Mouse (Mus musculus): Measurements from ENCODE around the gene Gnb1l. TPM values are rescaled to one million over a fixed set of nuclear protein-coding genes. Genes with fewer than 3 reads are reported as not detected.

The Gnb1l gene
- polyA plus RNA-seq, 1 experiment from 2014 or later = 16.8 TPM

GRCm38 (mm10) chr16:18585676-18586075 is 87.2 kb downstream of the Gnb1l start:
- Histone ChIP-seq H3K9me3 (no peaks in the 10 kb centered on the region), H3K27ac (peak overlapping the region; percentile 81), H3K4me1 (replicated peaks) (peaks cover 89% of the 10 kb centered on the region), H3K36me3 (no peaks in the 10 kb centered on the region), H3K27me3 (ENCODE audit: insufficient read depth, poor library complexity, severe bottlenecking) (peaks cover 100% of the 10 kb centered on the region), H3K4me3 (peak overlapping the region; percentile 58)
- WGBS = 2% methylated on average over 10 of the region's 10 CpGs
- DNase-seq (ENCODE audit: low spot score) = peak; percentile 61

GRCm38 (mm10) chr16:18586076-18586905 is 87.8 kb downstream of the Gnb1l start:
- no peaks in the 10 kb centered on the region for H3K9me3 ChIP-seq
- WGBS = under 1% methylated on average over 83 of the region's 83 CpGs
- H3K27me3 ChIP-seq (ENCODE audit: insufficient read depth, poor library complexity, severe bottlenecking) = peaks cover 100% of the 10 kb centered on the region
- peak; percentile 67 for DNase-seq (ENCODE audit: low spot score)
- H3K27ac ChIP-seq = peak overlapping the region; percentile 81
- H3K36me3 ChIP-seq = no peaks in the 10 kb centered on the region
- H3K4me3 ChIP-seq = peak overlapping the region; percentile 58
- H3K4me1 ChIP-seq (replicated peaks) = peaks cover 89% of the 10 kb centered on the region

- H3K36me3 ChIP-seq = no peaks in the 10 kb centered on the region
- peaks cover 89% of the 10 kb centered on the region for H3K4me1 ChIP-seq (replicated peaks)
- peak overlapping the region; percentile 81 for H3K27ac ChIP-seq
- H3K27me3 ChIP-seq (ENCODE audit: insufficient read depth, poor library complexity, severe bottlenecking) = peaks cover 100% of the 10 kb centered on the region
- H3K9me3 ChIP-seq = no peaks in the 10 kb centered on the region
- under 1% methylated on average over 51 of the region's 62 CpGs for WGBS
- peak overlapping the region; percentile 58 for H3K4me3 ChIP-seq
- DNase-seq (ENCODE audit: low spot score) = no peak
These were observed 88.5 kb downstream of the Gnb1l start for GRCm38 (mm10) chr16:18586906-18587546.

DNA sequence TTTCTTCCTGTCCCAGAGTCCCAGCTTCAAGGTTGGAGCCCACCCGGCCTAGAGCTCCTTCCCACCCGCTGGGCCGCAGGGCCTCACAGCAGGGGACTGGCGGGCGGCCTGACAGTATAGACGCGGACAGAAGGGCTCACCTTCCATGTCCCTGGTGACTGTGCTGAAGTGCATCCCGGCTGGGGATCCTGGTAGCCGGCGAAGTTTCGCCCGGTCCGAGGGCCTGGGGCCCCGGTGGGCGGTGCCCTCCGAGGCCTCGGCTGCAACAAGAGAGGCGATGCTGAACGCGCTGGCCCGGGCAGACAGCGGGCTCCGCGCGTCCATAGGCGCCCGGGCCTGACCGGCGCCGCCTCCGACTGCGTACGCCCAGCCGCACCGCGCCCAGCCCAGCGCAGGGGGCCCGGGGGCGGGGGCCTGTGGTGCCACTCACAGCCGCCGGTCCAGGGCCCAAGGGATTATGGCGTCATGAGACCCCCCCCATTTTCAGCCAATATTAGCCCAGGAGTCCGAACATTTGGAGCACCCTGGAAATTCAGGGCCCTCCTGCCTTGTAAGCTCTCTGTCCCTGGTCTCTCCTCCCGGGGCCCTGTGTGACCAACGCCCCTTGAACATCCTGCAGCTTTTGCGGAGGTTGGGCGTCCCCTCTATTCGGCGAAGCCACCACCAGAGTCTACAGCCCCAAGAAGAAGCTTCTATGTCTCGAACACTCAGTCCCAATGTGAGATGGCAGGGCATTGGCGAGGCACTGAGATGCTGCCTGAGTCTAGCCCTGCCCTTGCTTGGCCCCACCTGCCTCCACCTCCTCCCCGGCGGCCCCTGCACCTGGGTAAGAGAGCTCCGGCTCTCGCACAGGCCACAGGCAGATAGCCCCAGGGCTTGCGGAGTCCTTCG is 89.6 kb downstream of the Gnb1l start:
- Histone ChIP-seq H3K27me3 (ENCODE audit: insufficient read depth, poor library complexity, severe bottlenecking) (peaks cover 99% of the 10 kb centered on the region), H3K4me1 (replicated peaks) (peaks cover 79% of the 10 kb centered on the region), H3K36me3 (no peaks in the 10 kb centered on the region), H3K27ac (peak overlapping the region; percentile 75), H3K4me3 (peak overlapping the region; percentile 58), H3K9me3 (no peaks in the 10 kb centered on the region)
- WGBS = under 1% methylated on average over 57 of the region's 57 CpGs
- DNase-seq (ENCODE audit: low spot score) = peak; percentile 66

DNA sequence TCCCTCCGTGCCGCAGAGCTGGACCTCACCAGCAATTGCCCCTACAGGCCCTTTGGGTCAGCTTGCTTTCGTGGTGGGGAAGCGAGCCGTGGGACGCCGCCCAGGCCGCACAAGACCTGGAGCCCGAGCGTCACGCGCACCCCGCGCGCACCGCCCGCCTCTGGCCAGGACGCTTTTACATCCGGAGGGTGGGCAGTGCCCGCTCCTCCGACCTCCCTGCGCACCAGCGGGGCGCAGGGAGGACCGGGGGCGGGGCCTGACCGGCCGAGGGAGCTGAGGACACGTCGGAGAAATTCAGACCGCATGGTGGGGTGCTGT is 90.2 kb downstream of the Gnb1l start:
- Histone ChIP-seq H3K4me3 (peak overlapping the region; percentile 58), H3K27me3 (ENCODE audit: insufficient read depth, poor library complexity, severe bottlenecking) (peaks cover 99% of the 10 kb centered on the region), H3K9me3 (no peaks in the 10 kb centered on the region), H3K36me3 (no peaks in the 10 kb centered on the region), H3K27ac (peak overlapping the region; percentile 75), H3K4me1 (replicated peaks) (peaks cover 76% of the 10 kb centered on the region)
- DNase-seq (ENCODE audit: low spot score) = peak; percentile 55
- WGBS = under 1% methylated on average over 31 of the region's 31 CpGs

GRCm38 (mm10) chr16:18589080-18589621 is 90.6 kb downstream of the Gnb1l start:
- 7% methylated on average over 9 of the region's 9 CpGs for WGBS
- H3K4me1 ChIP-seq (replicated peaks) = peaks cover 72% of the 10 kb centered on the region
- H3K4me3 ChIP-seq = peak overlapping the region; percentile 58

DNA sequence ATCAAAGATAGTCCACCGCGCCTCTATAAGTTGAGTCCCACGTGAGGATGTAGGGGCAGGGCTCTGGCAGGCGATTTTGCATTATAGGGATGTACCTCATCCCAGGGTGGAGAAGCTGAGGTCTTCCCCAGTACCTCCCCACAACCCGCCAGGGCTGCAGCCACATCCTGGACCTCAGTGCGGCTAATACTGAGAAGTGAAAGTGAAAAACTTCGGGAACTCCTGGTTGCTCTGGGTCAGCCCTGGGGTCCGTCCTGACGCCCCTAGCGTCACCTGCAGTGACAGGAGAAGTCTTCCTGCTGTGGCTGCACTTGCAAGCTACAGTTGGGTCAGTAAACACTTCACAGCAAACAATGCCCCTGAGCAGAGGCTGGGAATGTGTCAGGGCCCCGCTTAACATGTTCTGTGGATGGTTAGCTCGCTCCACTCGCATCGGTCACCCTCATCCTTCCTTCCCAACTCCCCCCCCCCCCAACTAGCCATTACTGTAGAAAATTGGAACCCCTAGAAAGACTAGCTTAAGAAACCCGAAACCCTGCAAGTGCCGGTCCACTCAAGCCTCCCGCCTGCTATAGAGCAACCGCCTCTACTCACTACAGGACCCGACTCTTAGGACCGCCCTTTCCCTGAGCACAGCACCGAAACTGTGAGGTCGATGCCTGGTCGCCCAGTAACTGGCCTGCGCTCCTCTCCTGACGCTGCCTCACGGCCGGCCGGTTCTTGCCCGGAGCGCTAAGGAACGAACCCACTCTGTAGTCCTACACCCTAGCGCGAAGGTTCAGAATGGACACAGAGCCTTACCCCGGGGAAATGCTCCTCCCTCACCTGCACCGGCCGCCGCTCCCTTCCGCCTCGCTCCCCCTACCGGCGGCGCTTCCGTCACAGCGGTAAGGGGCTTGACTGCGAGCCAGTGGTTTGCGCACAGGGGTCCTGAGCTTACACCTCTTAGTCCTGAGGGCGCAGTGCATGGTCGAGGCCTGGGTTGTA is 91.6 kb downstream of the Gnb1l start, which contains the start of gene Tbx1:
TSS of gene Tbx1 (minus strand) at position 868 of the 987 bp plus-strand sequence.
- WGBS = 2% methylated on average over 48 of the region's 48 CpGs
- Histone ChIP-seq H3K36me3 (no peaks in the 10 kb centered on the region), H3K27me3 (ENCODE audit: insufficient read depth, poor library complexity, severe bottlenecking) (peaks cover 99% of the 10 kb centered on the region), H3K4me1 (replicated peaks) (peaks cover 64% of the 10 kb centered on the region), H3K4me3 (peak within 1 kb of the TSS; percentile 42), H3K9me3 (no peaks in the 10 kb centered on the region), H3K27ac (peak within 1 kb of the TSS; percentile 53)
- peak; percentile 51 for DNase-seq (ENCODE audit: low spot score)

More at GRCm38 (mm10) chr16:18589080-18589621, 90.6 kb downstream of the Gnb1l start:
- Histone ChIP-seq H3K27me3 (ENCODE audit: insufficient read depth, poor library complexity, severe bottlenecking) (peaks cover 99% of the 10 kb centered on the region), H3K27ac (no peak overlapping the region; the same call in 1 of the 2 replicates), H3K9me3 (no peaks in the 10 kb centered on the region), H3K36me3 (no peaks in the 10 kb centered on the region)
- DNase-seq (ENCODE audit: low spot score) = peak; percentile 48

DNA sequence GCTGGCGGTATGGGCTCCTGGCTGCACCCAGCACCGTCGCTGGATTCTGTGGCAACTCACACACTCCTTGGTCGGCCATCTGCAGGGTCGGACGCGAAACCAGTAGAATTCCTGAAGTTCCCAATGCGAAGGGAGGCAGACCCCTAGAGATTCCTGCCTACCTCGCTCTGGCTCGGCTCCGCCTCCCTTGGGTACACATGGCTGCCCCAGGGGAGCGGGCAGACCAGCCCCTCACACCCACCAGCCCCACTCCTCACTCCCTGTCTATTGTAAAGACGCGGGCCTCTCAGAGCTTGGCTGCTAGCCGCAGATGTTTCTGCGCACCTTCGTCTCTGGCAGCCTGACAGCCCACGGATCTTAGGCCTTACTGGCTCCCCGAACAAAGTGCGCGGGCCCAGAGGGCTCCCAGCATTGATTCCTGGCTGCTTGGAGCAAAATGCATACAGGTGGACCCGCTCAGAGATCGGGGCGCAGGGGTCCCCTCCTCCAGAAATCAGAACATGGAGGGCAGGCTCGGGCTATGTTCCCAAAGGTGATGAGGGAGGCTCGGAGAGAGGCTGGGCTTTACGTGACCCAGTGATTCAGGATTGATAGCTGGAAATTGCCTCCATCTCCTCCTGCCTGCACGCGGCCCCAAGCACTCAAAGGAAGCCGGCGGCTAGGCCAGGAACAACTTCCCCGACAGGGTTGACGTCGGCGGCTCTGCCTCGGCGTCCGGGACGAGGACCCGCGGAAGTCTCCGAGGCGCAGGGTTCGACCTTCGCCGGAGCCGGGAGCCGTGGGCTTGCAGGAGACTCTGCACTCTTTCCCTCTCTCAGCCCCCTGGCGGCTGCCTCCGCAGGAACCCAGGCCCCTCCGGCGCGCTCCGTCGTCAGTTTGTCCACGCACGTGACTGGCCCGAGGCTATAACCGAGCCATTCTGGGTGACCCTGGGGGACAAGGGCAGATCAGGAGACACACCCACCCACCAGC is 92.8 kb downstream of the Gnb1l start:
- Histone ChIP-seq H3K27me3 (ENCODE audit: insufficient read depth, poor library complexity, severe bottlenecking) (peaks cover 99% of the 10 kb centered on the region), H3K27ac (peak overlapping the region; percentile 53), H3K9me3 (no peaks in the 10 kb centered on the region), H3K4me1 (replicated peaks) (peaks cover 56% of the 10 kb centered on the region), H3K4me3 (peak overlapping the region; percentile 40), H3K36me3 (no peaks in the 10 kb centered on the region)
- WGBS = 1% methylated on average over 59 of the region's 59 CpGs
- peak; percentile 67 for DNase-seq (ENCODE audit: low spot score)

DNA sequence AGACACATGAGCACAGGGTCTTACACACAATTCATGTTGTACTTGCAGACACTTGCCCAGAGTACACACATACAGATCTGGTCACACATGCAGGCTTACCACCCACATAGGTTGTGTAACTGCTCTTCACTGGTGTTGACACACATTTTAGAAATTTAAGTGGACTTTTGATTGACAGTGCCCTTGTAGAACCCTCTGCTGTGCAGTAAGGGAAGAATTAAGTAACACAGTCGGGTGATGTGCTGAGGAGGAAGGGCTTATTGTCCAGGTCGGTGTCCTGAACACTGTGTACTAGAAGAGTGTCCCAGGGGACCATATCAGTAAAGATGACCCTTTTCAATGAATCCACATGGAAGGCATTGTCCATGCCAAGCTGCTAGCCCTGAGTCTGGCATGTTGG is 95.4 kb downstream of the Gnb1l start:
- Histone ChIP-seq H3K36me3 (no peaks in the 10 kb centered on the region), H3K9me3 (no peaks in the 10 kb centered on the region), H3K4me1 (replicated peaks) (peaks cover 36% of the 10 kb centered on the region), H3K4me3 (no peak overlapping the region), H3K27ac (no peak overlapping the region), H3K27me3 (ENCODE audit: insufficient read depth, poor library complexity, severe bottlenecking) (peaks cover 85% of the 10 kb centered on the region)
- no peak for DNase-seq (ENCODE audit: low spot score)
- WGBS = 62% methylated on average over 2 of the region's 2 CpGs

- Histone ChIP-seq H3K4me1 (replicated peaks) (peaks cover 16% of the 10 kb centered on the region), H3K9me3 (no peaks in the 10 kb centered on the region), H3K27ac (no peak overlapping the region), H3K36me3 (no peaks in the 10 kb centered on the region), H3K4me3 (no peak overlapping the region), H3K27me3 (ENCODE audit: insufficient read depth, poor library complexity, severe bottlenecking) (peaks cover 70% of the 10 kb centered on the region)
- no peak for DNase-seq (ENCODE audit: low spot score)
- 34% methylated on average over 5 of the region's 5 CpGs for WGBS
These were observed 97.7 kb downstream of the Gnb1l start for GRCm38 (mm10) chr16:18596255-18596654.

DNA sequence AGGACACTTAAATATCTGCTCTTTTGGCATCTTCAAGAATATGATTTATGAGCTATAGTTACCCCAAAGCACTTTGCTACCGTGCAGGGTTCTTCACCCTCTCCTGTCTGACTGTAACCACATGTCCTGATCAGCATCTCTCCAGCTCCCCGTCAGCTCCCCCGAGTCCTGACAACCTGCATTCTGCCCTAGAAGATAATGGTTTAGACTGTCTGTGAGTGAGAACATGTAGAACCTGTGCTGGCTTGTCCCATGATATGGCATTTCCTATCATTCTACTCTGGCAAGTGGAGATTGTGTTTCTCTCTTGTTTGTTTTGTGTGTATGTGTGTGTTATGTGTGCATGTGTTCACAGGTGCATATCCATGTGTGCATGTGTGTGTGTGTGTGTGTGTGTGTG is 99.5 kb downstream of the Gnb1l start:
- Histone ChIP-seq H3K27me3 (ENCODE audit: insufficient read depth, poor library complexity, severe bottlenecking) (peaks cover 57% of the 10 kb centered on the region), H3K4me3 (no peak overlapping the region), H3K4me1 (replicated peaks) (peaks cover 21% of the 10 kb centered on the region), H3K27ac (no peak overlapping the region), H3K36me3 (no peaks in the 10 kb centered on the region), H3K9me3 (no peaks in the 10 kb centered on the region)
- 85% methylated on average over 3 of the region's 3 CpGs for WGBS
- no peak for DNase-seq (ENCODE audit: low spot score)

Measured in hindbrain, embryonic 10.5 days (tissue).